Mouse (Mus musculus): ENCODE data around the gene Daam1. TPM values are rescaled to one million over a fixed set of nuclear protein-coding genes. Genes with fewer than 3 reads are reported as not detected.

Daam1 gene
- polyA plus RNA-seq, 1 experiment: 15.1 TPM

DNA sequence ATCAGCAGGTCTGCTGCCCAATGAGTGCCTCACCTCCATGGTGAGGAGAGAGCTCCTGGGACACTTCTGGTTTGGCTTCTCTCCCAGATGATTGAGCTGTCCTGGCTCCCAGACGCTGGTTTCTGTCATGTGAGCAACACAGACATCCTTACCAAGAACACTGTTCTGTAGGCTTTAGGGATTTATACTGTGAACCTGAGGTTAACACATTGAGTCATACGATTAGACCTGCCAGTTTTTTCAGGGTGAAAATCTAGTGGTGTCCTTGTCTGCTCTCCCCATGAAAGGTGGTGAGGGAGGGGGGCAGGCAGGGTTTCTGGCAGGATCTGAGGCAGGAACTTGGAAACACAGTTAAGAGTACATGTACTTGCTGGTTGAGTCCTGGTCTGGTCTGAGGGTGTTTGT, 54.3 kb downstream of the Daam1 start:
- TF ChIP-seq CTCF (IDR thresholded peaks at IDR 0.05; ENCODE audit: low read depth, low read length): no peak
- no peak for TF ChIP-seq POLR2A (IDR thresholded peaks at IDR 0.05; ENCODE audit: borderline replicate concordance, low read depth, low read length)
- H3K4me1 ChIP-seq (ENCODE audit: control insufficient read depth, insufficient read depth, low read length): peaks cover 41% of the 10 kb centered on the region
- H3K4me3 ChIP-seq (ENCODE audit: insufficient read depth, low read length): no peak overlapping the region
- H3K27ac ChIP-seq (ENCODE audit: insufficient read depth, low read depth, low read length): no peak overlapping the region

DNA sequence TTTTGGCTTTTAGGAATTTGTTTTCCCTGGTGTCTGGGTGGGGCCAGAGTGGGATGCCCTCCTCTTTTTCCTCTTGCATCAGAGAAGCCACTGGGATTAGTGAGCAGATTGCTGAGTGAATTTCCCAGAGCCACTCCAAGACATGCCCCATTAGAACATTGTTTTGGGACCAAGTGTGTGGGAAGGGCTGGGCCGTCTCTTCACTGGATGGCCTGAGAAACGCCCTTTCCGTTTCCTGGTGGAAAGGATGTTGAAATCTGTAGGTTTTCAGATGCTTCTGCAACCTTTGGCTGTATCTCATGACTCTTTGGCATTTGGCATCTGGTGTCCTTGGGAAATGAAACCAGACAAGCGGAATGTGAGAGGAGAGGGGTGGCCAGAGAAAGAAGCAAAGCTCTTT, 54.8 kb downstream of the Daam1 start:
- no peak overlapping the region for H3K27ac ChIP-seq (ENCODE audit: insufficient read depth, low read depth, low read length)
- peaks cover 41% of the 10 kb centered on the region for H3K4me1 ChIP-seq (ENCODE audit: control insufficient read depth, insufficient read depth, low read length)
- H3K4me3 ChIP-seq (ENCODE audit: insufficient read depth, low read length): no peak overlapping the region
- TF ChIP-seq CTCF (IDR thresholded peaks at IDR 0.05; ENCODE audit: low read depth, low read length): no peak
- TF ChIP-seq POLR2A (IDR thresholded peaks at IDR 0.05; ENCODE audit: borderline replicate concordance, low read depth, low read length): no peak

DNA sequence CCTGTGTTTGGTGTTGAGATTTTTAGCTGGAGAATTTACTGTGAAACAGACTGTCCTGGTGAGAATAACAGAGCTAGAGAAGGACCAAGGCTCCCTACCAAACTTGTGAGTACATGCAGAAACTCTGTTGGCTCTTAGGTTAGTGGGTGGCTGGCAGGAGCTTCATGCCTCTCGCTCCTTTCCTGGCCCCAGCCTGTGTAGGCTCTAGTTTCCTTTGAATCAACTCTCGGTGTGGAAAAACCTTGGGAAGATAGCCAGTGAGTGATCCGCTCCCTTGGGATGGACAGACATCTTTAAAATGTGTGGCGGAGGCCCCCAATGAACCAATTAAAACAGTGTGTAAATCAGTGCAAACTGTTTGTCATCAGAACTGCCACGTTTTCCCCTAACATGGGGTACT, 55.5 kb downstream of the Daam1 start:
- H3K4me1 ChIP-seq (ENCODE audit: control insufficient read depth, insufficient read depth, low read length): peaks cover 42% of the 10 kb centered on the region
- TF ChIP-seq CTCF (IDR thresholded peaks at IDR 0.05; ENCODE audit: low read depth, low read length): no peak
- TF ChIP-seq POLR2A (IDR thresholded peaks at IDR 0.05; ENCODE audit: borderline replicate concordance, low read depth, low read length): no peak
- H3K4me3 ChIP-seq (ENCODE audit: insufficient read depth, low read length): no peak overlapping the region
- H3K27ac ChIP-seq (ENCODE audit: insufficient read depth, low read depth, low read length): no peak overlapping the region

DNA sequence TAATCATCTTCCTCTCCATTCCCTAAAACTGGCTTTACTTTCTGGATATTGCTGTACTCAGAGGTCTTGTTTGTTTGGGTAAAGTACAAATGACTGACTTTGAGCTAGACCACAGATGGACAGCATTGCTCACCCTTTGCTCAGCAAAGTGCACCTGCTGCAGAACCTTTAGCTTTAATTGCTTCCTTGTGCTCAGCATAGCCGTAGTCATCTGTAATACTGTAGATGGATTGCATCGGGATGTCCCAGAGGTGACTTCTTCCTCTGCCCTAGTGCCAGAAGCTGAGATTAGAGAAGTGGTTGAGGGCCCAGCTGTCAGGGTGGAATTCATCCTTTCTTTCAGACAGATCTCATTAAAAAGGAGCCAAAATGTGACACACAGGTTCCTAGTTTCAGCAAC, 56.1 kb downstream of the Daam1 start:
- H3K4me3 ChIP-seq (ENCODE audit: insufficient read depth, low read length): no peak overlapping the region

DNA sequence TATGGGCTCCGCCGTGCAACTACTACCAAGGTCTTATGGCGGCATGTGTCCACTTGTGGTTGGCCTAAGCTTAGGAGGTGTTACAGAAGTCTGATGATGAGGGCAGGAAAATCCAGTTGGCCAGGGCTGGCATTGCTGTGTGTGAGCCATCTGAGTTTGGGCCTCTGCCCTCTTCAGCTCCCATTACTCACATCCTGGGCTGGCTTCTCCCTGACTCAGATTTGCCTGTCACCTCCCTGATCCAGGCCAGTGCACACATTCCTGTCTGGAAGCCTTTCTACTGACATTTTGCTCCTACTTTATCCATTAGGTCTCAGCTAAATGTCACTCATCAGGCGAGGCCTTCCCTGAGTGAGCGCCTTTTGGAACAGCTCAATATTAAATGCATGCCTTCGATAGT, 57.5 kb downstream of the Daam1 start:
- TF ChIP-seq CTCF (IDR thresholded peaks at IDR 0.05; ENCODE audit: low read depth, low read length) (no peak), POLR2A (IDR thresholded peaks at IDR 0.05; ENCODE audit: borderline replicate concordance, low read depth, low read length) (no peak)
- H3K4me1 ChIP-seq (ENCODE audit: control insufficient read depth, insufficient read depth, low read length): peaks cover 50% of the 10 kb centered on the region
- H3K4me3 ChIP-seq (ENCODE audit: insufficient read depth, low read length): no peak overlapping the region
- no peak overlapping the region for H3K27ac ChIP-seq (ENCODE audit: insufficient read depth, low read depth, low read length)

More for the DNA sequence above, 56.1 kb downstream of the Daam1 start:
- peaks cover 47% of the 10 kb centered on the region for H3K4me1 ChIP-seq (ENCODE audit: control insufficient read depth, insufficient read depth, low read length)
- TF ChIP-seq CTCF (IDR thresholded peaks at IDR 0.05; ENCODE audit: low read depth, low read length) (no peak), POLR2A (IDR thresholded peaks at IDR 0.05; ENCODE audit: borderline replicate concordance, low read depth, low read length) (no peak)
- no peak overlapping the region for H3K27ac ChIP-seq (ENCODE audit: insufficient read depth, low read depth, low read length)

DNA sequence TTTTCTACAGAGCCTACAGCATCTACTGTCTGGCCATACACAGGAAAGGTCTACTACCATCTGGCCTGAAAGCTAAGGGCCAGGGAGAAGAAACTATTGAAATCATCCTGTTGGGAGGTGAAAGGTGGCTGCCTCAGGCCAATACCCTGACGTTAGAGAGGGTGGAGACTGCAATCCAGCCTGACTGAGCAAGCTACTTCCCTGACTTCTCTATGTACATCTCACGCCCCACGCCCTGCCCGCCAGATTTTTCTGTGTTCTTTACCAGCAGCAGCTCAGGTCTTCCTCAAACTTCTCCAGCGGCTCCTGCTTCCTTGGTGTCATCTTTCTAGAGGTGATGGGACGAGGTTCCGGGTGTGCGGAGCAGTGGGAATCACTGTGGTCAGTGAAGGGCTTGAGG, 58.4 kb downstream of the Daam1 start:
- peaks cover 50% of the 10 kb centered on the region for H3K4me1 ChIP-seq (ENCODE audit: control insufficient read depth, insufficient read depth, low read length)
- TF ChIP-seq POLR2A (IDR thresholded peaks at IDR 0.05; ENCODE audit: borderline replicate concordance, low read depth, low read length): no peak
- TF ChIP-seq CTCF (IDR thresholded peaks at IDR 0.05; ENCODE audit: low read depth, low read length): no peak
- H3K27ac ChIP-seq (ENCODE audit: insufficient read depth, low read depth, low read length): no peak overlapping the region
- H3K4me3 ChIP-seq (ENCODE audit: insufficient read depth, low read length): no peak overlapping the region

DNA sequence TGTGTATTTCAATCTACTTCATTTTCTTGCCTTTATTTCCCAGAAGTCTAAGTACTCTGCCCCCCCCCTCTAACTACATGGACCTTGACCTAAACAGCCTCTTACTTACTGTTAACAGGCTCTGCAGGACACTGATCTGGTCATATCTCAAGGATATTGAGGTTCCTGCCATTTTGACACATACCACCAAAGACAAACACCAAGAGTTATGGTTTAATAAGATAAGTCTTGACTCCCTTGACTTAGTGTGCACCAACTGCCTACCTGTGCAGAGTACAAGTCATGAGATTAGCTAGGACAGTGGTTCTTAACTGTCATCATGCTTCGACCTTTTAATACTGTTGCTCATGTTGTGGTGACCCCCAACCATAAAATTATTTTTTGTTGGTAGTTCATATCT, 59.4 kb downstream of the Daam1 start:
- peaks cover 42% of the 10 kb centered on the region for H3K4me1 ChIP-seq (ENCODE audit: control insufficient read depth, insufficient read depth, low read length)
- no peak overlapping the region for H3K4me3 ChIP-seq (ENCODE audit: insufficient read depth, low read length)
- no peak overlapping the region for H3K27ac ChIP-seq (ENCODE audit: insufficient read depth, low read depth, low read length)
- TF ChIP-seq CTCF (IDR thresholded peaks at IDR 0.05; ENCODE audit: low read depth, low read length): no peak
- no peak for TF ChIP-seq POLR2A (IDR thresholded peaks at IDR 0.05; ENCODE audit: borderline replicate concordance, low read depth, low read length)

DNA sequence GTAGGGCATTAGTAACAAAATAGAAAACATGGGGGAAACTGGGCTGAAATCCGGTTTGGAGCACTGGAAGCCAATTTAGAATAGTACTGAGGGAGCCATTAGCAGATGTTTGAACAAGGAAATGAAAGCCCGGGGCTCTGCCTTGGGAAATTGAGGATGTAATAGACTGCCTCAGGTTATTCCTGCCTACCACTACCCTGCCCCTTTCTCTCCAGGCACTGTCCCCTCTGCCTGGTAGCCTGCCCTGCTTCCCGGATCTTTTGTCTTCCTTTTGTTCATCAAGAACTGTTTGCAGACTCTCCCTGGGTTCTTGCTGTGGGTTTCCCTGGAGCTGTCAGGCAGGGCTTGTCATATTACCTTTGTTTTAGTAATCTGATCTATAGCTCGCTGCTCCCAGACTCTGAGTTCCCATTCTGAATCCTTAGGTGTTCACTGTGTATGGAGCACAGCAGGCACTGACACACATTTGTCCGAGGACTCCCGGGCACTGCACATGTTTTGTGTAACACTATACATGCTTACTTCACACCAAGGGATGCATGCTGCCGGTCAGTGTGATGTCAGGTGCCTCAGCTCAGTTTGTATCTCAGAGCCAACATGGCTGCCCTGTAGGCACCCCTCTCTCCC, 61.0 kb downstream of the Daam1 start:
- Histone ChIP-seq H3K27ac (ENCODE audit: insufficient read depth, low read depth, low read length) (no peak overlapping the region), H3K4me1 (ENCODE audit: control insufficient read depth, insufficient read depth, low read length) (peaks cover 26% of the 10 kb centered on the region), H3K4me3 (ENCODE audit: insufficient read depth, low read length) (no peak overlapping the region)
- TF ChIP-seq POLR2A (IDR thresholded peaks at IDR 0.05; ENCODE audit: borderline replicate concordance, low read depth, low read length): no peak
- no peak for TF ChIP-seq CTCF (IDR thresholded peaks at IDR 0.05; ENCODE audit: low read depth, low read length)

DNA sequence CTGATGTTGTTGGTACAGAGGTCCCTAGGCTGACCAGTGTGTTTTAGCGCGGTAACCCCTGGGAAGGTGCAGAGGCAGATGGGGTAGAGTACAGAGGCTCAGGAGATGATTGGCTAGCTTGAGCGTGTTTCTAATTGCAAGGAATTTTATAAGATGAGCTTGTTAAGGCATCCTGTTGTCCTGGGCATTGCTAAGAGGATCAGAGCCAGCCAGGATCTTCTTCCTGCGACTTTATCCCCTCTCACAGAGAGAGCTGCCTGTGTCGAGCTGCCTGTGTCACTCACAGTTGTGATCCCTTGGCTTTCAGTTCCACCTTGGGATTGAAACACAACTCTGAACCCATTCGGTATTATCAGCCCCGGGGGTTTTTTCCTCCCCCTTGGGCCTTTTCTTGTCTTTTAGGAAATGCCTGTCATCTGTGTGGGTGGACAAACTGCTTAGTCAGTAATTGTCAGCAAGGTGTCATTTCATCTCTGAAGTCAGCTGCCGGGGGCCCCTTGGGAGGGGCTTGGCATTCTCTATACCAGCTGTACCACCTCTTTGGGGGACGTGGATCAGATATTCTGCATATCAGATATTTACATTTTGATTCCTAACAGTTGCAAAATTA, 62.2 kb downstream of the Daam1 start:
- Histone ChIP-seq H3K4me3 (ENCODE audit: insufficient read depth, low read length) (no peak overlapping the region), H3K4me1 (ENCODE audit: control insufficient read depth, insufficient read depth, low read length) (peaks cover 21% of the 10 kb centered on the region), H3K27ac (ENCODE audit: insufficient read depth, low read depth, low read length) (no peak overlapping the region)
- TF ChIP-seq CTCF (IDR thresholded peaks at IDR 0.05; ENCODE audit: low read depth, low read length) (no peak), POLR2A (IDR thresholded peaks at IDR 0.05; ENCODE audit: borderline replicate concordance, low read depth, low read length) (no peak)

DNA sequence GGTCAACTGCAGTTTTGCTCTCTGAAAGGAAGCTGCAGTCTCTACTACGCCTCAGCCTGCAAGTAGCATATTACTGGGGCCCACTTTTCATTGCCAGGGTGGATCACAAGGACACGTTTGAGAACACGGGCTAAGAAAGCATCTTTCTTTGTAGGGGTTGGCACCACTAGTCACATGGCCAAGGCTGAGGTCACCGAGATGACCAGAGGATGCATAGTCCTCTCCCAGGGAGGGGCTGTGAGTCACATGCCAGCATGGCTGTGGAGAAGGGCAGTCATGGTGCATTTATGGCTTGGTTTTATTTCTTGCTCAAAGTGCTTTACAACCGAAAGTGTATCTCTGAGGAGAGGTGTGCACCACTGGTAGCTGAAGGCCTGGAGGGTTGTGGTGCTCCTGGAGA, 67.4 kb downstream of the Daam1 start:
- H3K4me3 ChIP-seq (ENCODE audit: insufficient read depth, low read length): no peak overlapping the region
- H3K4me1 ChIP-seq (ENCODE audit: control insufficient read depth, insufficient read depth, low read length): peaks cover 24% of the 10 kb centered on the region
- TF ChIP-seq POLR2A (IDR thresholded peaks at IDR 0.05; ENCODE audit: borderline replicate concordance, low read depth, low read length): no peak
- H3K27ac ChIP-seq (ENCODE audit: insufficient read depth, low read depth, low read length): no peak overlapping the region
